Mouse (Mus musculus): ENCODE data around the gene Rbm19. TPM values are rescaled to one million over a fixed set of nuclear protein-coding genes. Genes with fewer than 3 reads are reported as not detected.

Gene Rbm19
- polyA plus RNA-seq, 1 experiment, result 54.4 TPM

DNA sequence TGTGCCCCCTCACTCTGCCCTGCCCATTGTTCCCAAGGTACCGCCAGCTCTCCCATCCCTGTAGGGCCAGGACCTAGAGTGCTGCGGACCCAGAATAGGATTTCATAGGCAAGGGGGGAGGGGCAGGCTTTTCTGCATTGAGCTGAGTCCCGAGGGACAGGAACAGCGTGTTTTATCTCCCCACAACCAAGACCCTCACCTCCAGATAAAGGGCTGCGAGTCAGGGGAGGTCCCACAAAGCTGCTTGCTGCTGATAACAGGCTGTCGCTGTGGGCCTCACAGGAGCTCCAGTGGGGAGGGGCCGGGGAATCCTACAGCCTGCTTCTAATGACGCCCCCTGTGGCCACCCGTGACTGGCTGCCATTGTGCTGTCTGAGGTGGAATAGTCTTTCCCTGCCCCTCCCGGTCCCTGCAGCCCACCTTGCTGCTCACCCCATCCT is 20.0 kb downstream of the Rbm19 start:
- peaks cover 4% of the 10 kb centered on the region for H3K79me2 ChIP-seq (ENCODE audit: control insufficient read depth, insufficient read depth)

DNA sequence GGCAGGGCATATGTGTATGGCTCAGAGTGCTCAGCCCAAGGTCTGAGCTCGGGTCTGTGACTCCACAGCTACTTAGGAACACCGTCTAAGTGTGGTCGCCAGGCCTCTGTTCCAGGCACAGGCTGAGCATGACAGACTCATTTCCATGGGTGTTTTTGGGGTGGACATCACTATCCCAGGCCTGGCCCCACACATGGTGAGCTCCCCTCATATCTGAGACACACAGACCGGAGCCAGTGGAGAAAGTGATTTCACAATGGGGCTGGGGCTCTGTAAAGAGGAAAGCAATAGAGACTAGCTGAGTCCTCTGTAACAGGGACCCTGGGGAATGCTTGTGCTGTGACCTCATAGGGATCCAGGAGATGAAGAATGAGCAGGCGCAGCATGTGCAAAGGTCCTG is 20.8 kb downstream of the Rbm19 start:
- H3K79me2 ChIP-seq (ENCODE audit: control insufficient read depth, insufficient read depth), result peaks cover 4% of the 10 kb centered on the region
- H3ac ChIP-seq (ENCODE audit: control insufficient read depth, insufficient read length, low read depth), result no peak overlapping the region
- no peak for TF ChIP-seq CTCF (IDR thresholded peaks at IDR 0.05; ENCODE audit: control insufficient read depth, insufficient read depth, insufficient read length)
- no peak for TF ChIP-seq FOSL1 (IDR thresholded peaks at IDR 0.05; ENCODE audit: insufficient read depth, low read length, poor library complexity, severe bottlenecking)
- no peak for TF ChIP-seq CEBPB (IDR thresholded peaks at IDR 0.05; ENCODE audit: low read depth)
- TF ChIP-seq USF1 (IDR thresholded peaks at IDR 0.05; ENCODE audit: low read depth), result no peak
- TF ChIP-seq MYOG (IDR thresholded peaks at IDR 0.05; ENCODE audit: control insufficient read depth, extremely low read depth, insufficient read length), result no peak
- no peak for TF ChIP-seq MAX (IDR thresholded peaks at IDR 0.05)
- no peak for TF ChIP-seq MYOD1 (IDR thresholded peaks at IDR 0.05; ENCODE audit: control insufficient read depth, insufficient read length, low read depth)
- no peaks in the 10 kb centered on the region for H3K27me3 ChIP-seq (ENCODE audit: control insufficient read depth, insufficient read depth, insufficient read length)
- no peaks in the 10 kb centered on the region for H3K79me3 ChIP-seq (ENCODE audit: low read depth)
- H3K36me3 ChIP-seq (ENCODE audit: control insufficient read depth, insufficient read depth), result peaks cover 29% of the 10 kb centered on the region
- no peak overlapping the region for H3K4me3 ChIP-seq (ENCODE audit: insufficient read depth, poor library complexity, severe bottlenecking)

More for the DNA sequence above, 20.0 kb downstream of the Rbm19 start:
- Histone ChIP-seq H3K4me3 (ENCODE audit: insufficient read depth, poor library complexity, severe bottlenecking) (no peak overlapping the region), H3K36me3 (ENCODE audit: control insufficient read depth, insufficient read depth) (peaks cover 37% of the 10 kb centered on the region), H3K79me3 (ENCODE audit: low read depth) (no peaks in the 10 kb centered on the region), H3ac (ENCODE audit: control insufficient read depth, insufficient read length, low read depth) (no peak overlapping the region), H3K27me3 (ENCODE audit: control insufficient read depth, insufficient read depth, insufficient read length) (no peaks in the 10 kb centered on the region)
- TF ChIP-seq CTCF (IDR thresholded peaks at IDR 0.05; ENCODE audit: control insufficient read depth, insufficient read depth, insufficient read length) (no peak), MYOD1 (IDR thresholded peaks at IDR 0.05; ENCODE audit: control insufficient read depth, insufficient read length, low read depth) (no peak), MAX (IDR thresholded peaks at IDR 0.05) (no peak), USF1 (IDR thresholded peaks at IDR 0.05; ENCODE audit: low read depth) (no peak), FOSL1 (IDR thresholded peaks at IDR 0.05; ENCODE audit: insufficient read depth, low read length, poor library complexity, severe bottlenecking) (no peak), MYOG (IDR thresholded peaks at IDR 0.05; ENCODE audit: control insufficient read depth, extremely low read depth, insufficient read length) (no peak), CEBPB (IDR thresholded peaks at IDR 0.05; ENCODE audit: low read depth) (no peak)

DNA sequence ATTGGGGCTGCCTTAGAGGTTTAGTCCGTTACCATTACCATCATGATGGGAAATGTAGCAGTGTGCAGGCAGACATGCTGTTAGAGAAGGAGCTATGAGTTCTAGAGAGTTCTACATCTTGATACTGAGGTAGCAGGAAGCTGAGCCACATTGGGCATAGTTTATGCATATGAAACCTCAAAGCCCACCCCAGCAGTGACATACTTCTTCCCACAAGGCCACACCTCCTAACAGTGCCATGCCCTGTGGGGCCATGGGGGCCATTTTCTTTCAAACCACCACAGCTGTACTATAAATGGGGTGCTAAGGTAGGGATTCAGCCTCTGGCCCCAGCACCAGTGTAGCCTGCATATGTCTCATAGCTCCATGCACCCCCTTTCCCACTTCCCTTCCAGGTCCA is 21.6 kb downstream of the Rbm19 start:
- TF ChIP-seq MAX (IDR thresholded peaks at IDR 0.05), result no peak
- TF ChIP-seq CTCF (IDR thresholded peaks at IDR 0.05; ENCODE audit: control insufficient read depth, insufficient read depth, insufficient read length), result no peak
- TF ChIP-seq MYOG (IDR thresholded peaks at IDR 0.05; ENCODE audit: control insufficient read depth, extremely low read depth, insufficient read length), result no peak
- TF ChIP-seq FOSL1 (IDR thresholded peaks at IDR 0.05; ENCODE audit: insufficient read depth, low read length, poor library complexity, severe bottlenecking), result no peak
- no peak for TF ChIP-seq CEBPB (IDR thresholded peaks at IDR 0.05; ENCODE audit: low read depth)
- TF ChIP-seq MYOD1 (IDR thresholded peaks at IDR 0.05; ENCODE audit: control insufficient read depth, insufficient read length, low read depth), result no peak
- no peak for TF ChIP-seq USF1 (IDR thresholded peaks at IDR 0.05; ENCODE audit: low read depth)
- H3K4me3 ChIP-seq (ENCODE audit: insufficient read depth, poor library complexity, severe bottlenecking), result no peak overlapping the region
- no peak overlapping the region for H3ac ChIP-seq (ENCODE audit: control insufficient read depth, insufficient read length, low read depth)
- H3K27me3 ChIP-seq (ENCODE audit: control insufficient read depth, insufficient read depth, insufficient read length), result no peaks in the 10 kb centered on the region
- H3K79me3 ChIP-seq (ENCODE audit: low read depth), result no peaks in the 10 kb centered on the region
- peaks cover 26% of the 10 kb centered on the region for H3K36me3 ChIP-seq (ENCODE audit: control insufficient read depth, insufficient read depth)
- H3K79me2 ChIP-seq (ENCODE audit: control insufficient read depth, insufficient read depth), result peaks cover 4% of the 10 kb centered on the region

DNA sequence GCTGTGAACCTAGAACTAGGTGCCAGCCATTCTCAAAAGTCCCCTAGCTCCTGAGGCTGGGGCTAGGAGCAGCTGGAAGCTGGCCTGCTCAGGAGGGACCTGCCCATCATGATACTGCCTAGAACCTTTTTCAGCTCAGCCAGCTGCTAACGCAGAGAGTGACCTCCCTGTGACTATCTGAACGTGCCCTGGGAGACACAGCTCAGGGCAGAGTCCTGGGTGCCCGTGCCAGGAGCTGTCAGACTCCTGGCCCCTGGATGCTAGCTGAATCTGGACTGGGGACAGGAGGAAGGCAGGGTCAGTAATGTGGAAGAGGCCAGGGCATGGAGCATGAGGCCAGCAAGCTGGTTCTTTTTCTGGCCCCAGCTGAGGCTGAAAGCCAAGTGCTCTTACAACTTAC is 22.1 kb downstream of the Rbm19 start:
- Histone ChIP-seq H3K27me3 (ENCODE audit: control insufficient read depth, insufficient read depth, insufficient read length) (no peaks in the 10 kb centered on the region), H3K79me2 (ENCODE audit: control insufficient read depth, insufficient read depth) (peaks cover 4% of the 10 kb centered on the region), H3ac (ENCODE audit: control insufficient read depth, insufficient read length, low read depth) (no peak overlapping the region), H3K4me3 (ENCODE audit: insufficient read depth, poor library complexity, severe bottlenecking) (no peak overlapping the region), H3K36me3 (ENCODE audit: control insufficient read depth, insufficient read depth) (peaks cover 22% of the 10 kb centered on the region), H3K79me3 (ENCODE audit: low read depth) (no peaks in the 10 kb centered on the region)
- no peak for TF ChIP-seq FOSL1 (IDR thresholded peaks at IDR 0.05; ENCODE audit: insufficient read depth, low read length, poor library complexity, severe bottlenecking)
- no peak for TF ChIP-seq MAX (IDR thresholded peaks at IDR 0.05)
- TF ChIP-seq MYOD1 (IDR thresholded peaks at IDR 0.05; ENCODE audit: control insufficient read depth, insufficient read length, low read depth), result no peak
- TF ChIP-seq CTCF (IDR thresholded peaks at IDR 0.05; ENCODE audit: control insufficient read depth, insufficient read depth, insufficient read length), result no peak
- no peak for TF ChIP-seq MYOG (IDR thresholded peaks at IDR 0.05; ENCODE audit: control insufficient read depth, extremely low read depth, insufficient read length)
- TF ChIP-seq CEBPB (IDR thresholded peaks at IDR 0.05; ENCODE audit: low read depth), result no peak
- TF ChIP-seq USF1 (IDR thresholded peaks at IDR 0.05; ENCODE audit: low read depth), result no peak

DNA sequence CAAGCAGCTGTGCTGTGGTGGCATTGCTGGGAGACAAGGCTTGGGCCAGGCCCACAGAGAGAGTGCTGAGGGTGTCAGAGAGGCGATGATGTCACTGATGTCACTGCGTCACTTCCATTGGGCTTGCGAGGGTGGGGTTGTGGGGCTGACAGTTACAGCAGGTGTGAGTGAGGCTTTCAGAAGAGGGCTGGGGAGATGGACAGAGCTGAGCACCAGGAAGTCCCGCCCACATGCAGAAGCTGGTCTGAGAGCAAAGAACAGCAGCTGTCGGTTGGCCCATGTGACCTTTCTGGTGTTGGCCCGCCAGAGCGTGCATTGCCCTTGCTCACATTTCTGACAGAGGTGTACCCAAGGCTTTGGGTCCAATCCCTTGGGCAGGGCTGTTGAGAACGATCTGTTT is 23.0 kb downstream of the Rbm19 start:
- no peak overlapping the region for H3ac ChIP-seq (ENCODE audit: control insufficient read depth, insufficient read length, low read depth)
- no peaks in the 10 kb centered on the region for H3K79me3 ChIP-seq (ENCODE audit: low read depth)
- H3K4me3 ChIP-seq (ENCODE audit: insufficient read depth, poor library complexity, severe bottlenecking), result no peak overlapping the region
- H3K27me3 ChIP-seq (ENCODE audit: control insufficient read depth, insufficient read depth, insufficient read length), result no peaks in the 10 kb centered on the region
- TF ChIP-seq CEBPB (IDR thresholded peaks at IDR 0.05; ENCODE audit: low read depth) (no peak), MAX (IDR thresholded peaks at IDR 0.05) (no peak), MYOG (IDR thresholded peaks at IDR 0.05; ENCODE audit: control insufficient read depth, extremely low read depth, insufficient read length) (no peak), MYOD1 (IDR thresholded peaks at IDR 0.05; ENCODE audit: control insufficient read depth, insufficient read length, low read depth) (no peak), CTCF (IDR thresholded peaks at IDR 0.05; ENCODE audit: control insufficient read depth, insufficient read depth, insufficient read length) (no peak), USF1 (IDR thresholded peaks at IDR 0.05; ENCODE audit: low read depth) (no peak), FOSL1 (IDR thresholded peaks at IDR 0.05; ENCODE audit: insufficient read depth, low read length, poor library complexity, severe bottlenecking) (no peak)
- peaks cover 4% of the 10 kb centered on the region for H3K79me2 ChIP-seq (ENCODE audit: control insufficient read depth, insufficient read depth)
- H3K36me3 ChIP-seq (ENCODE audit: control insufficient read depth, insufficient read depth), result peaks cover 23% of the 10 kb centered on the region

DNA sequence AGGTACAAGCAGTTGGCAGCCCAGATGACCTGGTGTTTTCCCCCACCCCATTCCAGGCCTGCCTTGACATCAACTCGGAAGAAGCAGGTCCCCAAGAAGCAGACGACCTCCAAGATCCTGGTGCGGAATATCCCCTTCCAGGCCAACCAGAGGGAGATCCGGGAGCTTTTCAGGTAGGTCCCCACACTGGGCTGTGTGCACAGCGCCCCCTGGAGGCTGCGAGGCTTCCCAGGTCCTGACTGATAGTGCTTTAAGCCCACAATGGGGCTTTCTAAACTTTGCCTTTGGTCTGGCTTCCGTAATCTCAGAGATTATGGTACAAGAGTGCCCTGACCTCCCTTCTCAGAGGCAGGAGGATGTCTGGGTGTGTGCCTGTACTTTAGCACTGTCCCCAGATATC is 27.7 kb downstream of the Rbm19 start:
- Histone ChIP-seq H3K36me3 (ENCODE audit: control insufficient read depth, insufficient read depth) (peaks cover 14% of the 10 kb centered on the region), H3K79me3 (ENCODE audit: low read depth) (no peaks in the 10 kb centered on the region), H3K4me3 (ENCODE audit: insufficient read depth, poor library complexity, severe bottlenecking) (no peak overlapping the region), H3K79me2 (ENCODE audit: control insufficient read depth, insufficient read depth) (no peaks in the 10 kb centered on the region), H3K27me3 (ENCODE audit: control insufficient read depth, insufficient read depth, insufficient read length) (no peaks in the 10 kb centered on the region), H3ac (ENCODE audit: control insufficient read depth, insufficient read length, low read depth) (no peak overlapping the region)
- TF ChIP-seq USF1 (IDR thresholded peaks at IDR 0.05; ENCODE audit: low read depth), result no peak
- TF ChIP-seq CEBPB (IDR thresholded peaks at IDR 0.05; ENCODE audit: low read depth), result no peak
- TF ChIP-seq CTCF (IDR thresholded peaks at IDR 0.05; ENCODE audit: control insufficient read depth, insufficient read depth, insufficient read length), result peak; percentile 29
- TF ChIP-seq FOSL1 (IDR thresholded peaks at IDR 0.05; ENCODE audit: insufficient read depth, low read length, poor library complexity, severe bottlenecking), result no peak
